In genomic region chr4:34887295-34887694, GRCm38 (mm10) we compare ENCODE assay signal across 10 mouse cellular contexts. TPM values are rescaled to one million over a fixed set of nuclear protein-coding genes. Genes with fewer than 3 reads are reported as not detected.
A peak's percentile ranks its signal among the peaks of the same experiment; 100 is the strongest.
DNase-seq lines count a peak whose midpoint lies in the region; ATAC-seq and TF ChIP-seq lines count a peak whose summit lies in the region.
"Had no signal": no experiment of that assay in that cellular context is flagged by ENCODE, and none has a peak within 500 bp of the region (broad histone marks: within the 10 kb centered on the region; RNA-seq: fewer than 3 reads in every experiment).

No protein-coding gene starts in this region.

- H3K4me1 ChIP-seq in cortical plate, adult 2 months (ENCODE audit: control insufficient read depth, insufficient read depth, low read length), result no peaks in the 10 kb centered on the region; the same call in 1 of the 2 replicates
- H3K4me1 ChIP-seq in hindbrain, postnatal 0 days (ENCODE audit: insufficient read depth, low read length), result peaks cover 4% of the 10 kb centered on the region; the same call in 1 of the 2 replicates

- peak overlapping the region; percentile 76 for H3K4me3 ChIP-seq in layer of hippocampus, adult 2 months
- H3K4me3 ChIP-seq in cortical plate, adult 2 months (ENCODE audit: insufficient read depth, low read length), result peak overlapping the region; percentile 48
- H3K4me3 ChIP-seq in hindbrain, postnatal 0 days (ENCODE audit: low read length), result peak overlapping the region; percentile 52
- peak overlapping the region; percentile 37 for H3K4me3 ChIP-seq in myocyte

- H3K79me2 ChIP-seq in myocyte (ENCODE audit: control insufficient read depth, insufficient read depth), result peaks cover 10% of the 10 kb centered on the region

- no peaks in the 10 kb centered on the region for H3K36me3 ChIP-seq in hindbrain, postnatal 0 days (ENCODE audit: insufficient read depth, low read length)
- no peaks in the 10 kb centered on the region for H3K36me3 ChIP-seq in myocyte (ENCODE audit: control insufficient read depth, insufficient read depth)

- no peaks in the 10 kb centered on the region for H3K27me3 ChIP-seq in hindbrain, postnatal 0 days (ENCODE audit: insufficient read depth, low read length)
- H3K27me3 ChIP-seq in myocyte (ENCODE audit: control insufficient read depth, insufficient read depth, insufficient read length), result no peaks in the 10 kb centered on the region

- WGBS in hindbrain, postnatal 0 days, result 8% methylated on average over 7 of the region's 7 CpGs

- H3K9me3 ChIP-seq in hindbrain, postnatal 0 days (ENCODE audit: low read length), result no peaks in the 10 kb centered on the region

- no peak for DNase-seq in layer of hippocampus, adult 2 months (ENCODE audit: low spot score in 2 of 2)
- no peak for DNase-seq in layer of hippocampus, adult 8-10 months (ENCODE audit: low spot score in 2 of 2)
- DNase-seq in hindbrain, postnatal 0 days (ENCODE audit: low spot score), result peak; percentile 12
- no peak for DNase-seq in testis, postnatal 10 days (ENCODE audit: low spot score)
- no peak for DNase-seq in thymus, postnatal 10 days (ENCODE audit: low spot score in 2 of 2)
- DNase-seq in thymus, postnatal 36 days, result no peak

- peak overlapping the region; percentile 57 for H3K9ac ChIP-seq in hindbrain, postnatal 0 days (replicated peaks; ENCODE audit: low read length)

- TF ChIP-seq CTCF in layer of hippocampus, adult 2 months (conservative IDR thresholded peaks at IDR 0.05), result no peak
- TF ChIP-seq CTCF in cortical plate, adult 2 months (IDR thresholded peaks at IDR 0.05; ENCODE audit: extremely low read depth, insufficient read depth, low read length), result no peak
- no peak for TF ChIP-seq CTCF in hindbrain, postnatal 0 days (IDR thresholded peaks at IDR 0.05; ENCODE audit: low read depth)

- peak overlapping the region; percentile 67 for H3K4me2 ChIP-seq in hindbrain, postnatal 0 days (ENCODE audit: low read depth, low read length)
- peak overlapping the region; percentile 89 for H3K4me2 ChIP-seq in myocyte (ENCODE audit: low read depth)

- TF ChIP-seq POLR2A in cortical plate, adult 2 months (IDR thresholded peaks at IDR 0.05; ENCODE audit: extremely low read depth, insufficient read depth, low read length), result no peak
- TF ChIP-seq POLR2A in myocyte (IDR thresholded peaks at IDR 0.05; ENCODE audit: insufficient read length, low read depth), result no peak

- H3K27ac ChIP-seq in layer of hippocampus, adult 2 months, result peak overlapping the region; percentile 91
- H3K27ac ChIP-seq in cortical plate, adult 2 months (ENCODE audit: insufficient read depth, low read length), result no peak overlapping the region
- H3K27ac ChIP-seq in hindbrain, postnatal 0 days, result peak overlapping the region; percentile 83

- H3ac ChIP-seq in myocyte (ENCODE audit: control insufficient read depth, insufficient read length), result peak overlapping the region; percentile 92

- no peak for ATAC-seq in hindbrain, postnatal 0 days

TF ChIP-seq in myocyte, 11 proteins besides CTCF, POLR2A, EP300 and RAD21:
- TF ChIP-seq CEBPB (IDR thresholded peaks at IDR 0.05; ENCODE audit: insufficient read depth, poor library complexity, severe bottlenecking) (no peak), TCF3 (IDR thresholded peaks at IDR 0.05; ENCODE audit: insufficient read length, low read depth) (no peak), REST (IDR thresholded peaks at IDR 0.05; ENCODE audit: insufficient read depth, insufficient read length) (no peak), MYOD1 (IDR thresholded peaks at IDR 0.05; ENCODE audit: control insufficient read depth in 1 of 3, insufficient read length in 2 of 3, low read depth in 2 of 3) (no peak), E2F4 (IDR thresholded peaks at IDR 0.05; ENCODE audit: insufficient read depth) (no peak), TCF12 (IDR thresholded peaks at IDR 0.05; ENCODE audit: insufficient read depth, poor library complexity, severe bottlenecking) (no peak), MAX (IDR thresholded peaks at IDR 0.05; ENCODE audit: low read depth) (no peak), USF1 (IDR thresholded peaks at IDR 0.05; ENCODE audit: low read depth) (no peak), SRF (IDR thresholded peaks at IDR 0.05; ENCODE audit: control insufficient read depth, insufficient read length, low read depth) (no peak)

RNA-seq across cellular contexts. Expression of gene Zfp292, which starts 4.5 kb away (rescaled TPM):
- total RNA-seq in layer of hippocampus, adult 2 months (2021), result 10 to 100 TPM; 26.8 to 27.3 TPM
- total RNA-seq in layer of hippocampus, adult 8-10 months (2022), result 10 to 100 TPM; 25.4 to 29.6 (median 28.5) TPM
- polyA plus RNA-seq in cortical plate, adult 2 months (2012; rRNA removed), result 7.3 and 8.0 TPM in 2 replicates
- 22.6 and 25.6 TPM in 2 replicates for total RNA-seq in hindbrain, postnatal 0 days (2014; rRNA removed)
- 15.1 and 15.6 TPM in 2 replicates for polyA plus RNA-seq in hindbrain, postnatal 0 days (2015; fragmentation: Nextera tagmentation; extraction: Ambion mirVana)
- 1.8 TPM for polyA plus RNA-seq in myocyte (2012; fragmentation: generic; extraction: Trizol)

RNA-seq across cellular contexts. Expression of gene Cga, which starts 6.3 kb away (rescaled TPM):
- total RNA-seq in layer of hippocampus, adult 2 months (2021), result not detected
- not detected for total RNA-seq in layer of hippocampus, adult 8-10 months (2022)
- not detected in 2 replicates for polyA plus RNA-seq in cortical plate, adult 2 months (2012; rRNA removed)
- not detected in 2 replicates for total RNA-seq in hindbrain, postnatal 0 days (2014; rRNA removed)
- not detected in 2 replicates for polyA plus RNA-seq in hindbrain, postnatal 0 days (2015; fragmentation: Nextera tagmentation; extraction: Ambion mirVana)
- not detected for polyA plus RNA-seq in myocyte (2012; fragmentation: generic; extraction: Trizol)
- total RNA-seq: adrenal gland, postnatal 14 days; layer of hippocampus, postnatal 25 days had no signal
